Mouse (Mus musculus): ENCODE data around the gene Emc10. TPM values are rescaled to one million over a fixed set of nuclear protein-coding genes. Genes with fewer than 3 reads are reported as not detected.
A peak's percentile ranks its signal among the peaks of the same experiment; 100 is the strongest.

Emc10 gene
- polyA plus RNA-seq, 1 experiment from 2014 or later = 95.7 TPM

GRCm38 (mm10) chr7:44532918-44533745, 36.8 kb upstream of the Emc10 start:
- H3K9me3 ChIP-seq = no peaks in the 10 kb centered on the region
- H3K4me1 ChIP-seq = peaks cover 10% of the 10 kb centered on the region
- H3K27ac ChIP-seq = no peak overlapping the region
- H3K27me3 ChIP-seq (ENCODE audit: insufficient read depth, poor library complexity, severe bottlenecking) = peaks cover 26% of the 10 kb centered on the region
- DNase-seq (ENCODE audit: low spot score) = no peak
- no peak overlapping the region for H3K4me3 ChIP-seq
- H3K36me3 ChIP-seq = peaks cover 60% of the 10 kb centered on the region
- 88% methylated on average over 29 of the region's 29 CpGs for WGBS

DNA sequence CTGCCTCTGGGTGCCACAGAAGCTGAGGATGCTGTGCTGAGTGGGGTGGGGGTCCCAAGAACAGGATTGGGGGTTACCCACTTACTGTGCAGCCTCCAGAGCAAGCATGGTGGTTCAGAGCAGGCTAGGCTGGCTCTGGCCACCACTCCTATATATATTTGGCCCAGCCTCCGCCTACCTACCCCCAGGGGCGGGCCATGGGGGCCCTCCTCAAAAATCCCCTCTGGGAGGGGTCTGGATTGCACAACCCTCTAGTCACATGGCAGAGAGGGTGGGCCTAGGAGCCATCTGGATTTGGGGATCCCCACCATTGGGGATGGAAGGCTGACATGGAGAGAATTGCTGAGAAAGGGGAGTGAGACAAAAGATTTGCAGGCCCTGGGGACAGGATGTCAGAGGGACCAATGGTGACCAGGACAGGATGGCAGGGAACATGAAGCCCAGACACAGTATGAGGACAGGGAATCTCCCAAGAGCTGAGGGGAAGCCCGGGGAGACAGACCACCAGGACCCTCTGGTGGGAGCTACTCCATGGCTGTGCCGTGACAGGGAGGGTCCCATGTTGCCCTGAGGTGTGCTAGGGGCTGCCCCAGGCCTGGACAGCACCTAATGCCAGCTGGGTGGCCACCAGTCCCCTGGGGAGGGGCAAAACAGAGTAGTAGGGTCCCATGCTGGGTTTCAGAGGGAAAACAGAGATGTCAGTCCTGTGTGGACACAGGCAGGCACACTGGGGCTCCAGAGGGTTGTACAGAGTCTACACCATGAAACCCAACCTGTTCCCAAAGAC, 35.8 kb upstream of the Emc10 start, which contains the start of gene Spib:
Gene Spib, minus strand, starts transcription at position 126 of the 787 bp plus-strand sequence.
- H3K4me3 ChIP-seq = no peak within 1 kb of the TSS
- peaks cover 36% of the 10 kb centered on the region for H3K27me3 ChIP-seq (ENCODE audit: insufficient read depth, poor library complexity, severe bottlenecking)
- no peak for DNase-seq (ENCODE audit: low spot score)
- peaks cover 50% of the 10 kb centered on the region for H3K36me3 ChIP-seq
- no peaks in the 10 kb centered on the region for H3K9me3 ChIP-seq
- H3K27ac ChIP-seq = no peak within 1 kb of the TSS
- 82% methylated on average over 4 of the region's 4 CpGs for WGBS
- H3K4me1 ChIP-seq = peaks cover 17% of the 10 kb centered on the region

- H3K4me1 ChIP-seq = peaks cover 17% of the 10 kb centered on the region
These were observed 34.9 kb upstream of the Emc10 start for GRCm38 (mm10) chr7:44531207-44531606.

DNA sequence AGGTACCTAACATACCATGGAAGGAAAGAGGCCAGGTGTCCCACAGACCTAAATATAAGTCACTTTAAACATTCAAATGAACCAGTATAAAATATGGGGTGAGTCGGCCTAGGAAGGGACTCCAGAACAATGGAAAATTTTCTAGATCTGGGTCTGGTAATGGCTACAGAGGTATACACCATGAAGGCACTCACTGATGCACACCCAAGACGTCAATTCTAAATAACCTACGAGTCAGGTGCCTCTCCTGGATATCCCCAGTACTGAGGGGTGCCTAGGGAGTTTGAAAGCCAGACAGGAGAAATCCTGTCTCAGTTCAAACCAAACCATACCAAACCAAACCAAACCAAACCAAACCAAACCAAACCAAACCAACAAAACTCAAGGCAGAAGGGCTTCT, 34.2 kb upstream of the Emc10 start:
- Histone ChIP-seq H3K27me3 (ENCODE audit: insufficient read depth, poor library complexity, severe bottlenecking) (peaks cover 53% of the 10 kb centered on the region), H3K27ac (no peak overlapping the region), H3K4me1 (peaks cover 17% of the 10 kb centered on the region), H3K4me3 (no peak overlapping the region), H3K9me3 (no peaks in the 10 kb centered on the region), H3K36me3 (peaks cover 33% of the 10 kb centered on the region)
- DNase-seq (ENCODE audit: low spot score) = no peak
- WGBS = 76% methylated on average over 3 of the region's 3 CpGs

More at GRCm38 (mm10) chr7:44531207-44531606, 34.9 kb upstream of the Emc10 start:
- Histone ChIP-seq H3K27ac (no peak overlapping the region), H3K36me3 (peaks cover 40% of the 10 kb centered on the region), H3K9me3 (no peaks in the 10 kb centered on the region), H3K4me3 (no peak overlapping the region), H3K27me3 (ENCODE audit: insufficient read depth, poor library complexity, severe bottlenecking) (peaks cover 46% of the 10 kb centered on the region)
- WGBS = 60% methylated on average over 5 of the region's 5 CpGs
- DNase-seq (ENCODE audit: low spot score) = no peak

DNA sequence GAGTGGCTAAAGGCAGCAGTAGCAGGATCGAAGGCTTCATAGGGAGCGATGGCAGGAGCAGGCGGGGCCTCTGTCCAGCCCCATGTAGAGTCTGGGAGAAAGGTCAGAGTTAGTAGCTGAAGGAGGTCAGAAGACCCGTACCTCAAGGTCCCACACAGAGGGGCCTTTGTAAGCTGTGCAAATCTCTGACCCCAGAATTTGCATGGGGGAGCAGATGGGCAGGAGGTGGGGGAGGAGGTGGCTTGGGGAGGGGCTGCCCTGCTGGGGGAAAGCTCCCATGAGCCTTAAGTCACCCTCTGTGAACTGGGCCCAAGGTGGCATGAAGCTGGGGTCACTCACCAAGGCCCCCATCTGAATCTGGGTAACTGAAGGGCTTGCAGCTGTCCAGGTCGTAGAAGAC, 33.2 kb upstream of the Emc10 start:
- Histone ChIP-seq H3K27ac (no peak overlapping the region), H3K4me3 (no peak overlapping the region), H3K36me3 (peaks cover 23% of the 10 kb centered on the region), H3K27me3 (ENCODE audit: insufficient read depth, poor library complexity, severe bottlenecking) (peaks cover 62% of the 10 kb centered on the region), H3K9me3 (no peaks in the 10 kb centered on the region), H3K4me1 (peaks cover 23% of the 10 kb centered on the region)
- no peak for DNase-seq (ENCODE audit: low spot score)
- WGBS = 67% methylated on average over 5 of the region's 5 CpGs

DNA sequence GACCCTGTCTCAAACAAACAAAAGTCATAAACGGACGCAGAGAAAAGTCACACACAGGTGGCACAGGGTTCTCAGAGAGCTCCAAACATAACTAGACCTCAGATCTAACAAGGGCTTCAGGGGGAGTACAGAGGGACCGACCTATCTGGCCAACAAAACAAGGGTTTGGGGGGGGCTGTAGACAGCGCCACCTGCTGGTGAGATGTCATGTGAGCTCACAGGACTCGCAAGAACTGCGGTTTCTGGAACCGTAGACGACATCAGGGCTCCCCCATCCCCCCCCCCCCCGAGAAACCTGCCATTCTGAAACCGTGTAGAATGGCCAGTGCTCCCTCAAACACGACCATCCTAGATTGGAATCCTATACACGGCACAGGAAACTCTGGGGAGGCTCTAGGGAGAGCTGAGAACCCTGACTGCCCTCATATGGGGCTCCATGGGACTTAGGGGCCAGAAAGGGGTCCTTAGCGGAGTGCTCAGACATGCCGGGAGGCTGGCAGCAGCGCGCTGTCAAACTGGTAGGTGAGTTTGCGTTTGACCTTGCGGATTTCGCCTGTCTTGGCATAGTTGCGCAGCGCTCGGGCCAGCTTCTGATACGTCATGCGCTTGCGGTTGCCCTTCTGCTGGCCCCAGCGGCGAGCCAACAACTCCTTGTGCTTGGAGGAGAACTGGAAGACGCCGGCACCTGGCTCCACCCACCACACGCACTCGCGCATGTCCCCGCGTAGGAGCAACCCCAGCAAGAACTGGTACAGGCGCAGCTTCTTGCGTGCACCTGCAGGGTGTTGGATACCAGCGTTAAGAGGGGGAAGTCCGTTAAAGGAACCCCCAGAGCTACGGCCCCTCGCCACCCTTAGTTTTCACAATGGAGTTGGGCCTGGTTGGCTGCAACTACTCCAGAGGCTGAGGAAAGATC, 31.4 kb upstream of the Emc10 start:
- Histone ChIP-seq H3K4me3 (peak overlapping the region; percentile 58), H3K9me3 (no peaks in the 10 kb centered on the region), H3K27me3 (ENCODE audit: insufficient read depth, poor library complexity, severe bottlenecking) (peaks cover 80% of the 10 kb centered on the region), H3K27ac (peak overlapping the region; percentile 79), H3K36me3 (peaks cover 6% of the 10 kb centered on the region), H3K4me1 (peaks cover 23% of the 10 kb centered on the region)
- WGBS = 6% methylated on average over 40 of the region's 40 CpGs
- DNase-seq (ENCODE audit: low spot score) = peak; percentile 88

- peaks cover 92% of the 10 kb centered on the region for H3K27me3 ChIP-seq (ENCODE audit: insufficient read depth, poor library complexity, severe bottlenecking)
- 83% methylated on average over 14 of the region's 14 CpGs for WGBS
- no peak overlapping the region for H3K4me3 ChIP-seq
- H3K27ac ChIP-seq = no peak overlapping the region
- peaks cover 29% of the 10 kb centered on the region for H3K4me1 ChIP-seq
- no peaks in the 10 kb centered on the region for H3K36me3 ChIP-seq
- H3K9me3 ChIP-seq = no peaks in the 10 kb centered on the region
- no peak for DNase-seq (ENCODE audit: low spot score)
These were observed 30.3 kb upstream of the Emc10 start for GRCm38 (mm10) chr7:44526414-44527154.

DNA sequence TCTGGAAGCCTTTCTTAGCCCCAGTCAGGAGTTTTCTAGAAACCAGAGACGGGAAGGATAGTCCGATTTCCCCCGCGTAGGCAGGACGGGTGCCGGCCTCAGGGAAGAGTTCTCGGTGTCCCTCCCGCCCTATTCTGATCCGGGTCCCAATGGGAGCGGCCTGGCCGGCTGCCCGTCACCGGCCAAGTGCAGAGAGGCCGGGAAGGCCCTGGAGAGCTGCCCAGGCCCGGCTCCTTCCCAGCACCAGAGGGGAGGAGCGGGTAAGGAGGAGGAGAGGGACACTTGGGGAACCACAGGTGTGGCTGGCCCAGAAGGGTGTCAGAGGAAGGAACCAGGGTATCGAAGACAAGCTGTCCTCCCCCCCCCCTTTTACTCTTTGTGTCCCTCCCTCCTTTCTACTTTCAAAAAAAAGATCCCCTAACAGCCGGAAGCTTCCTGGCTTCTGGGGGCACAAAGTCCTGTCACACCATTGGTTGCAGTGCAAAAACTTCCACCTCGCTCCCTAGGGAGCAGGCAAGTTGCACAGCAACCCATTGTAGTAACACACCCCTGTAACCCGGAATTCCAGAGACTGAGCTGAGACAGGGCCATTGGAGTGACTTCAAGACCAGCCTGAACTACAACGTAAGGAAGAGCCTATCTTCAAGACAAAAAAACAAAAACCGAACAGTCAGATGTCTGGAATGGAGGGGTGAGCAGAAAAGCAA, 28.9 kb upstream of the Emc10 start:
- H3K4me3 ChIP-seq = peak overlapping the region; percentile 29; the same call in 1 of the 2 replicates
- peak overlapping the region; percentile 62; the same call in 1 of the 2 replicates for H3K27ac ChIP-seq
- H3K4me1 ChIP-seq = peaks cover 30% of the 10 kb centered on the region
- H3K27me3 ChIP-seq (ENCODE audit: insufficient read depth, poor library complexity, severe bottlenecking) = peaks cover 95% of the 10 kb centered on the region
- H3K9me3 ChIP-seq = no peaks in the 10 kb centered on the region
- 14% methylated on average over 22 of the region's 22 CpGs for WGBS
- no peaks in the 10 kb centered on the region for H3K36me3 ChIP-seq
- DNase-seq (ENCODE audit: low spot score) = no peak

DNA sequence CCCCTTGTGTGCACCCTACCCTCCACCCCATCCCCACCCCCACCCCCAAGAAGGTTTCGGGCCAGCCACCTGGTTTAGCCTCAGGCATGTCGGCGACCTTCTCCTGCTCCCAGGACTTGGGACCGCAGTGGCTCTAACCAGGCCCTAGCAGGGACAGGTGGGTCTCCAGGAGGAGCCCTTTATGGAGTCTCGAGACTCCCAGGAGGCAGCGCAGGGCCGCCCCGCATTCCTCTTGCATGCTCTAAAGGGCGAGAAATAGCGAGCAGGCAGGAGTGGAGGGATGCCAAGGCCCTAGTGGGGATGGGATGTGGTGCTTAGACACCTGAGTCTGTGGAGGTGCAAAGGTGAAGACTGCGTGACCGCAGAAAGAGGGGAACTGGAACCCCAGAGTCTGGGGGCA, 28.2 kb upstream of the Emc10 start, which contains the start of gene Mybpc2:
Gene Mybpc2, minus strand, starts transcription at position 155 of the 400 bp plus-strand sequence.
- peak within 1 kb of the TSS; percentile 62; the same call in 1 of the 2 replicates for H3K27ac ChIP-seq
- no peaks in the 10 kb centered on the region for H3K36me3 ChIP-seq
- no peak for DNase-seq (ENCODE audit: low spot score)
- no peaks in the 10 kb centered on the region for H3K9me3 ChIP-seq
- H3K27me3 ChIP-seq (ENCODE audit: insufficient read depth, poor library complexity, severe bottlenecking) = peaks cover 91% of the 10 kb centered on the region
- 28% methylated on average over 12 of the region's 12 CpGs for WGBS
- peak within 1 kb of the TSS; percentile 29; the same call in 1 of the 2 replicates for H3K4me3 ChIP-seq
- peaks cover 30% of the 10 kb centered on the region for H3K4me1 ChIP-seq

- Histone ChIP-seq H3K27me3 (ENCODE audit: insufficient read depth, poor library complexity, severe bottlenecking) (peaks cover 82% of the 10 kb centered on the region), H3K4me3 (no peak overlapping the region), H3K36me3 (no peaks in the 10 kb centered on the region), H3K9me3 (no peaks in the 10 kb centered on the region), H3K4me1 (peaks cover 23% of the 10 kb centered on the region), H3K27ac (no peak overlapping the region)
- WGBS = 70% methylated on average over 2 of the region's 2 CpGs
- no peak for DNase-seq (ENCODE audit: low spot score)
These were observed 26.7 kb upstream of the Emc10 start for GRCm38 (mm10) chr7:44523056-44523455.

DNA sequence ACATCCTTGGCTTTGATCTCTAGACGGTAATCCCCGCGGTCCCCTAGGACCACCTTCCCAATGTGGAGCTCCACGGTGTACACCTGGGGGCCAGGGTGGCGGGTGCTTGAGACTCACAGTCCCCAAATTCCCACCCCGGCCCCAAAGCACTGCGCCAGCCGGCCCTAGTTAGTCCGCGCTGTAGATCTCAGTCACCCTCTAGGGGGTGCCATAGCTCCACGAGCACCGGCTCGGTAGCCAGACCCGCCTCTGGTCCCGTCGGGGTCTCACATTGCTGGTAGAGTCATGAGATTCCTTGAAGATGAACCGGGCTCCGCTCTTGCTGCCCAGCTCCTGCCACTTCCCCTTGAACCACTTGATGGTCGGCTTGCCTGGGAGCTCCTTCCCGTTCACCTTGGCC, 25.4 kb upstream of the Emc10 start:
- no peak for DNase-seq (ENCODE audit: low spot score)
- H3K9me3 ChIP-seq = no peaks in the 10 kb centered on the region
- peak overlapping the region; percentile 42 for H3K4me3 ChIP-seq
- peaks cover 17% of the 10 kb centered on the region; the same call in 1 of the 2 replicates for H3K4me1 ChIP-seq
- no peaks in the 10 kb centered on the region for H3K36me3 ChIP-seq
- H3K27me3 ChIP-seq (ENCODE audit: insufficient read depth, poor library complexity, severe bottlenecking) = peaks cover 77% of the 10 kb centered on the region
- no peak overlapping the region for H3K27ac ChIP-seq
- 3% methylated on average over 20 of the region's 20 CpGs for WGBS
